Mouse (Mus musculus): Measurements from ENCODE around the gene Abhd14a. TPM values are rescaled to one million over a fixed set of nuclear protein-coding genes. Genes with fewer than 3 reads are reported as not detected.

Gene Abhd14a
- total and polyA plus RNA-seq, 3 experiments: 18.7 to 33.2 (median 21.8) TPM

- 91% methylated on average over 16 of the region's 16 CpGs for WGBS
- Histone ChIP-seq H3K79me2 (replicated peaks; ENCODE audit: control insufficient read depth, insufficient read depth, low read length) (no peaks in the 10 kb centered on the region), H3K9ac (ENCODE audit: low read depth, low read length) (no peak overlapping the region), H3K4me3 (no peak overlapping the region), H3K27ac (peak overlapping the region; percentile 75), H3K4me1 (ENCODE audit: control insufficient read depth, insufficient read depth, low read length) (peaks cover 13% of the 10 kb centered on the region), H3K27me3 (ENCODE audit: control insufficient read depth, insufficient read depth, low read length) (no peaks in the 10 kb centered on the region), H3K36me3 (ENCODE audit: control insufficient read depth, insufficient read depth, low read length) (no peaks in the 10 kb centered on the region)
- DNase-seq: peak in 1 of 2 experiments; percentile 24
- no peak for TF ChIP-seq CTCF (IDR thresholded peaks at IDR 0.05)
- no peak for TF ChIP-seq EP300 (IDR thresholded peaks at IDR 0.05; ENCODE audit: insufficient read depth, low read depth, low read length)
- TF ChIP-seq POLR2A (IDR thresholded peaks at IDR 0.05; ENCODE audit: insufficient read depth, low read depth, low read length): no peak
- intact Hi-C loops (cut with DNase I): no loop called here
Measured at GRCm38 (mm10) chr9:106473081-106473752, 25.7 kb upstream of the Abhd14a start.

- Histone ChIP-seq H3K9ac (ENCODE audit: low read depth, low read length) (no peak overlapping the region), H3K27ac (peak overlapping the region; percentile 75)
Measured at GRCm38 (mm10) chr9:106472321-106472720, 24.8 kb upstream of the Abhd14a start.

DNA sequence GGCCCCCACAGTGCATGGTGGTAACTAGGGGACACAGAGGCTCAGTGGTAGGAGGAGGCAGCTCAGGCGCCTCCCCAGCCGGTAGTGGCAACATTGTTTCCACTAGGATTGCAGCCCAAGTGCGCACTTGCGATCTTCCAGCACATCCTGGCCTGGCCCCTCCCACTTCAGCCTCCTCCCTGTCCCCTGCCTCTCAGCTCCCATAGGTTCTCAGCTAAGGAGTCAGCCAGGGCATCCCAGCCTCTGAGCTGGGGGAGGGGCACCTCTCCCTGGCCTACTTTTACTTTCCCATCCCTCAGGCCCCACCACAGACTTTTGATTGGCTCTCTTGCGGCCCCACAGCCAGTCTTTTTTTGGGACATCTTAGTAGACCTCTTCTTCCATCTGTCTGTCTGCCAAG, 24.4 kb upstream of the Abhd14a start:
- peak overlapping the region; percentile 62 for H3K9ac ChIP-seq (ENCODE audit: low read depth, low read length)

More at GRCm38 (mm10) chr9:106472321-106472720, 24.8 kb upstream of the Abhd14a start:
- Histone ChIP-seq H3K27me3 (ENCODE audit: control insufficient read depth, insufficient read depth, low read length) (no peaks in the 10 kb centered on the region), H3K4me1 (ENCODE audit: control insufficient read depth, insufficient read depth, low read length) (peaks cover 9% of the 10 kb centered on the region), H3K4me3 (no peak overlapping the region), H3K79me2 (replicated peaks; ENCODE audit: control insufficient read depth, insufficient read depth, low read length) (no peaks in the 10 kb centered on the region), H3K36me3 (ENCODE audit: control insufficient read depth, insufficient read depth, low read length) (no peaks in the 10 kb centered on the region)
- intact Hi-C loops (cut with DNase I): no loop called here
- no peak for DNase-seq
- TF ChIP-seq EP300 (IDR thresholded peaks at IDR 0.05; ENCODE audit: insufficient read depth, low read depth, low read length) (no peak), CTCF (IDR thresholded peaks at IDR 0.05) (no peak), POLR2A (IDR thresholded peaks at IDR 0.05; ENCODE audit: insufficient read depth, low read depth, low read length) (no peak)
- WGBS: 48% methylated on average over 4 of the region's 4 CpGs

GRCm38 (mm10) chr9:106470991-106471750, 23.7 kb upstream of the Abhd14a start:
- Histone ChIP-seq H3K4me3 (peak overlapping the region; percentile 12; the same call in 1 of the 2 replicates), H3K36me3 (ENCODE audit: control insufficient read depth, insufficient read depth, low read length) (no peaks in the 10 kb centered on the region), H3K27me3 (ENCODE audit: control insufficient read depth, insufficient read depth, low read length) (no peaks in the 10 kb centered on the region), H3K79me2 (replicated peaks; ENCODE audit: control insufficient read depth, insufficient read depth, low read length) (no peaks in the 10 kb centered on the region), H3K4me1 (ENCODE audit: control insufficient read depth, insufficient read depth, low read length) (peaks cover 7% of the 10 kb centered on the region), H3K27ac (peak overlapping the region; percentile 75), H3K9ac (ENCODE audit: low read depth, low read length) (no peak overlapping the region; the same call in 1 of the 2 replicates)
- TF ChIP-seq EP300 (IDR thresholded peaks at IDR 0.05; ENCODE audit: insufficient read depth, low read depth, low read length): no peak
- no peak for TF ChIP-seq POLR2A (IDR thresholded peaks at IDR 0.05; ENCODE audit: insufficient read depth, low read depth, low read length)
- no peak for TF ChIP-seq CTCF (IDR thresholded peaks at IDR 0.05)
- intact Hi-C loops (cut with DNase I): no loop called here
- WGBS: 79% methylated on average over 14 of the region's 14 CpGs
- DNase-seq: peak in 1 of 2 experiments; percentile 16

More for the DNA sequence above, 24.4 kb upstream of the Abhd14a start:
- peak; percentile 76 to 85 for DNase-seq
- Histone ChIP-seq H3K27me3 (ENCODE audit: control insufficient read depth, insufficient read depth, low read length) (no peaks in the 10 kb centered on the region), H3K4me1 (ENCODE audit: control insufficient read depth, insufficient read depth, low read length) (peaks cover 9% of the 10 kb centered on the region), H3K36me3 (ENCODE audit: control insufficient read depth, insufficient read depth, low read length) (no peaks in the 10 kb centered on the region), H3K79me2 (replicated peaks; ENCODE audit: control insufficient read depth, insufficient read depth, low read length) (no peaks in the 10 kb centered on the region), H3K27ac (peak overlapping the region; percentile 75), H3K4me3 (peak overlapping the region; percentile 12; the same call in 1 of the 2 replicates)
- 23% methylated on average over 5 of the region's 5 CpGs for WGBS
- TF ChIP-seq EP300 (IDR thresholded peaks at IDR 0.05; ENCODE audit: insufficient read depth, low read depth, low read length) (no peak), CTCF (IDR thresholded peaks at IDR 0.05) (peak; percentile 38), POLR2A (IDR thresholded peaks at IDR 0.05; ENCODE audit: insufficient read depth, low read depth, low read length) (peak; percentile 70)
- intact Hi-C loops (cut with DNase I): no loop called here

DNA sequence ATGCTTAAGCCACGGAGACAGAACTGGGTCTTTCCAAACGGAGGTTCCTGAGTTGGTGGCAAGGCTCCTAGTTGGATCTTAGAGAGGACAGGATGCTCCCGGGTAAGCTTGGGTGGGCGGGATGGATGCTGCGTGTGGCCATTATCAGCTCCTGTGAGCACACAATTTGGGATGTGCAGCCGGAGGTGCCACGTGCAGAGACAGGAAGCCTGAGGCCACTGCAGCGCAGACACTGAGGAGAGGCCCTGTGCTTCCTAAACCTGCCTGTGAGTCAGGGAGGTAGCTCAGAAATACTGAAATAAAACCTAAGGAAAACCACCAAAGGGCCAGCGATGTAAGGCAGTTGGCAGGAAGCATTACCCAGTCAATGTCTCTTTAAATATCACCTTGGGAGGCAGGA, 22.3 kb upstream of the Abhd14a start:
- no peaks in the 10 kb centered on the region for H3K79me2 ChIP-seq (replicated peaks; ENCODE audit: control insufficient read depth, insufficient read depth, low read length)
- no peaks in the 10 kb centered on the region for H3K36me3 ChIP-seq (ENCODE audit: control insufficient read depth, insufficient read depth, low read length)
- intact Hi-C loops (cut with DNase I): no loop called here
- no peak overlapping the region for H3K9ac ChIP-seq (ENCODE audit: low read depth, low read length)
- H3K4me3 ChIP-seq: no peak overlapping the region
- no peaks in the 10 kb centered on the region for H3K27me3 ChIP-seq (ENCODE audit: control insufficient read depth, insufficient read depth, low read length)
- TF ChIP-seq CTCF (IDR thresholded peaks at IDR 0.05): no peak
- no peak for TF ChIP-seq EP300 (IDR thresholded peaks at IDR 0.05; ENCODE audit: insufficient read depth, low read depth, low read length)
- TF ChIP-seq POLR2A (IDR thresholded peaks at IDR 0.05; ENCODE audit: insufficient read depth, low read depth, low read length): no peak
- peaks cover 6% of the 10 kb centered on the region for H3K4me1 ChIP-seq (ENCODE audit: control insufficient read depth, insufficient read depth, low read length)
- H3K27ac ChIP-seq: no peak overlapping the region
- DNase-seq: no peak
- 45% methylated on average over 9 of the region's 9 CpGs for WGBS

DNA sequence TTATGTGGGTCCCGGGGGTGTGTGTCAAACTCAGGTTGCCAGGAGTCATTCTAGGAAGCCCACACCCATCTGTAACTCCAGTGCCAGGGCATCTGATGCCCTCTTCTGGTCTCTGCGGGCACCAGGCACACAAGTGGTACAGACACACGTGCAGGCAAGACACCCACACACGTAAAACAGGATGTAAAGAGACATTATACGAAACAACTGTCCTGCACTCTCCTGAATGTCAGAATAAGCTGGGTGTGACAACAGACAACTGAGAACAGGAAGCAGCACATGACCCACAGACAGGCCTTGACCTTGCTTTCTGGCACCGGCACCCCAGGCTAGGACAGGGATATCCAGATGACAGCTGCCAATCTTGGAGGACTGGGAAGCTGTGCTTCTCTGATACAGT, 21.8 kb upstream of the Abhd14a start:
- Histone ChIP-seq H3K79me2 (replicated peaks; ENCODE audit: control insufficient read depth, insufficient read depth, low read length) (no peaks in the 10 kb centered on the region), H3K27me3 (ENCODE audit: control insufficient read depth, insufficient read depth, low read length) (no peaks in the 10 kb centered on the region), H3K36me3 (ENCODE audit: control insufficient read depth, insufficient read depth, low read length) (no peaks in the 10 kb centered on the region), H3K9ac (ENCODE audit: low read depth, low read length) (no peak overlapping the region), H3K27ac (no peak overlapping the region), H3K4me3 (no peak overlapping the region), H3K4me1 (ENCODE audit: control insufficient read depth, insufficient read depth, low read length) (peaks cover 5% of the 10 kb centered on the region)
- 0 out of 2 replicates have a peak, but pooled peaks have one; percentile 15 for TF ChIP-seq CTCF (IDR thresholded peaks at IDR 0.05)
- TF ChIP-seq EP300 (IDR thresholded peaks at IDR 0.05; ENCODE audit: insufficient read depth, low read depth, low read length): no peak
- intact Hi-C loops (cut with DNase I): no loop called here
- no peak for DNase-seq
- WGBS: 52% methylated on average over 6 of the region's 6 CpGs
